Mouse (Mus musculus) neural tube, embryonic 14.5 days (tissue): ENCODE results near the gene Snd1. TPM values are rescaled to one million over a fixed set of nuclear protein-coding genes. Genes with fewer than 3 reads are reported as not detected.

Experiments used
- ATAC-seq: fragments of 200-750 bp; cut with Nextera tagmentation; 2 replicates; pipeline ENCODE4 v1.8.0; 2017; ENCODE audit warnings: low read depth, mild to moderate bottlenecking, moderate TSS enrichment, moderate library complexity
- H3K27ac ChIP-seq: fragments of 300-500 bp; sonication (generic); 2 replicates; pipeline ENCODE4 v1.5.1; 2014; ENCODE audit warnings: low read depth, mild to moderate bottlenecking, control low read depth, low read length, moderate library complexity, mixed read lengths
- H3K27me3 ChIP-seq: fragments of 300-500 bp; sonication (generic); 2 replicates; pipeline ENCODE4 v1.6.1; 2014; ENCODE audit warnings: low read length; ENCODE audit not compliant: control insufficient read depth, insufficient read depth
- H3K36me3 ChIP-seq: fragments of 300-500 bp; sonication (generic); 2 replicates; pipeline ENCODE4 v1.6.1; 2014; ENCODE audit warnings: low read length, mixed read lengths; ENCODE audit not compliant: control insufficient read depth, insufficient read depth
- H3K4me1 ChIP-seq: fragments of 300-500 bp; sonication (generic); 2 replicates; pipeline ENCODE4 v1.6.1; 2014; ENCODE audit warnings: low read length; ENCODE audit not compliant: control insufficient read depth, insufficient read depth
- H3K4me2 ChIP-seq: fragments of 300-500 bp; sonication (generic); 2 replicates; pipeline ENCODE4 v1.6.1; 2014; ENCODE audit warnings: mild to moderate bottlenecking, low read depth, low read length, control low read depth
- H3K4me3 ChIP-seq: fragments of 300-500 bp; sonication (generic); 2 replicates; pipeline ENCODE4 v1.5.1; 2014; ENCODE audit warnings: low read depth, low read length, control low read depth, mixed read lengths
- H3K9ac ChIP-seq: fragments of 300-500 bp; sonication (generic); replicated peaks from 2 replicates; pipeline ENCODE4 v1.6.1; 2014; ENCODE audit warnings: low read depth, mild to moderate bottlenecking, control low read depth, low read length, mixed read lengths
- H3K9me3 ChIP-seq: fragments of 300-500 bp; sonication (generic); 2 replicates; pipeline ENCODE4 v1.6.1; 2016; ENCODE audit warnings: low read length; ENCODE audit not compliant: control insufficient read depth
- WGBS: fragments of 180-500 bp; shearing (Covaris S2); extraction: QIAGEN DNeasy Blood & Tissue Kit; methylation state at CpG from one replicate; pipeline ENCODE4 v1.1.7; 2014; 5-methylcytosine and 5-hydroxymethylcytosine counted together
- polyA plus RNA-seq: library from polyadenylated mRNA; unstranded; fragments of >200 nt; fragmentation: Nextera tagmentation; extraction: Ambion mirVana; gene quantifications from 2 replicates; pipeline ENCODE4 v1.2.1, GENCODE M21; 2014

Snd1 gene
- polyA plus RNA-seq, 1 experiment from 2014 or later = 73.8 TPM

DNA sequence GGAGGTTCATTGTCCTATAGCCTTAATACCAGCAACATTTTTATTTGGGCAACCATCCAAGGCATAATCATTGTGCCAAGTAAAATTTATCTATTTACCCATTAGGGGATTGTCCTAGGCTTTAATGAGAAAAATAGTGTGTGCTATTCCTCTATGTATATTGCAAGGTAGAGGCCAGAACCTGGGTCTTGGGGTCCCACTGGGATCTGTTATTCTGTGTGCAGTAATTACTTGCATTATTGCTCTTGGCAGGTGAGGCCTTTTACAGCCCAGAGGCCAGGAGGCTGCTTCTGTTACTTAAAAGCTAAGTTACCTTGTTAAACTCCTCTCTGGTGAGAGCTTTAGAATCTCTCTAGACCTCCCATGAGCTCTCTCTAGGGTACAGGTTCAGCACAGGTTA, 16.3 kb downstream of the Snd1 start:
- H3K4me1 ChIP-seq = no peaks in the 10 kb centered on the region
- H3K27ac ChIP-seq = no peak overlapping the region
- no peak overlapping the region for H3K4me2 ChIP-seq
- H3K36me3 ChIP-seq = no peaks in the 10 kb centered on the region
- peak; percentile 68 for ATAC-seq
- no peak overlapping the region for H3K9ac ChIP-seq
- no peaks in the 10 kb centered on the region for H3K27me3 ChIP-seq
- no peak overlapping the region for H3K4me3 ChIP-seq
- H3K9me3 ChIP-seq = no peaks in the 10 kb centered on the region

DNA sequence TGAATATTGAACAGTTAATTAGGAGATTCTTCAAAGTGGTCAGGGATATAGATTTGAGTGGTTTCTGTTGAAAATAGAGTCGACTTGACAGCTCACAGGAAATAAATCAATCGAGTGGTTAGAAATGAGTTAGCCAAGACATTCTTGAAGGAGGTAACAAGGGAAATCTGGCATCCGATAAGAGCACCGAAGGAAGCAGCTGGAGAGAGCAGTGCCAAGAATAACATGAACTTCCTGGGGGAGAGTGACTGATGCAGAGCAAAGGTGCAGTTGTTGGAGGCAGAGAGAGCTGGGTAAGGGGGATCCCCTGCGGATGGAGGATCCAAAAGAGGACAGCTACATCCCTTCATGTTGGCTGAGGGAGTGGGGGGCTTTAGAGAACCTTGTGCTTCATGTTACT, 22.9 kb downstream of the Snd1 start:
- H3K36me3 ChIP-seq = no peaks in the 10 kb centered on the region
- no peak overlapping the region for H3K4me2 ChIP-seq
- H3K27me3 ChIP-seq = no peaks in the 10 kb centered on the region
- H3K9me3 ChIP-seq = no peaks in the 10 kb centered on the region
- no peaks in the 10 kb centered on the region for H3K4me1 ChIP-seq
- H3K9ac ChIP-seq = no peak overlapping the region
- H3K4me3 ChIP-seq = no peak overlapping the region
- 72% methylated on average over 5 of the region's 5 CpGs for WGBS
- ATAC-seq = no peak
- no peak overlapping the region for H3K27ac ChIP-seq

DNA sequence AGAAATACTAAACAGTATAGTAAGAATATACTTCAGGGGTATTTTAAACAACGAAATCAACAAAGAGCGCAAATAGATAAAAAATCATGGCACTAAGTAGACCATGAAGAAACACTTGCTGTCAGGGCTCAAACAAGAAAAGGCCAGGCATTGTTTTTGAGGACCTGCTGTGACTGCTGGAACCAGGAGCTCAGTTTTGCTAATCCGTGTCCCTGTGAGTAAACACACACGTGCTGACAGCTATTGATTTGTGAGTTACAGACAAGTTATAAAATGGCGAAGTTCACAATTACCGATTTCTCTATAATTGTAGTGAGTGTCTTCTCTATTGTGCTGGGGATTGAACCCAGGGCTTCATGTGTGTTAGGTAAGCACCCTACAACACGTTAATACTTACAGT, 27.6 kb downstream of the Snd1 start:
- no peak for ATAC-seq
- Histone ChIP-seq H3K27me3 (no peaks in the 10 kb centered on the region), H3K4me1 (no peaks in the 10 kb centered on the region), H3K4me3 (no peak overlapping the region), H3K36me3 (no peaks in the 10 kb centered on the region), H3K9ac (no peak overlapping the region), H3K9me3 (no peaks in the 10 kb centered on the region), H3K27ac (no peak overlapping the region), H3K4me2 (no peak overlapping the region)
- 92% methylated on average over 7 of the region's 7 CpGs for WGBS

DNA sequence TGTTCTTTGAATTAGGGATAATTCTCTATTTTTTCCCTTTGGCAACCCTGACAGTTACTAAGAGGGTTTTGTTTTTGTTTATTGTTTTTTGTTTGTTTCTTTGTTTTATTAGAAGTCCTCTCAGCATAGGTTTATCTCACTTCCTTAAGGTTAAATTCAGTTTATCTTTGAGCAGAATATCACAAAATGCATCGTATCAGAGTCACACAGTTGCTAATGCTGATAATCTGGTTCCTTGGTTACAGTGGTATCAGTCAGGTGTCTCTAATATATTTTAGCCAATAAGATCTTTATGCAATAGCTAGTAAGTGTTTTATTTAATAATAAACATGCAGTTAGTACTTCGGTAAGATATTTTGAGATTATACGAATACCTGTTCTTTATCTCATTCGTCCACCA, 28.2 kb downstream of the Snd1 start:
- no peak for ATAC-seq
- Histone ChIP-seq H3K36me3 (no peaks in the 10 kb centered on the region), H3K4me2 (no peak overlapping the region), H3K4me1 (no peaks in the 10 kb centered on the region), H3K4me3 (no peak overlapping the region), H3K9me3 (no peaks in the 10 kb centered on the region), H3K9ac (no peak overlapping the region), H3K27ac (no peak overlapping the region), H3K27me3 (no peaks in the 10 kb centered on the region)
- WGBS = 92% methylated on average over 4 of the region's 4 CpGs

DNA sequence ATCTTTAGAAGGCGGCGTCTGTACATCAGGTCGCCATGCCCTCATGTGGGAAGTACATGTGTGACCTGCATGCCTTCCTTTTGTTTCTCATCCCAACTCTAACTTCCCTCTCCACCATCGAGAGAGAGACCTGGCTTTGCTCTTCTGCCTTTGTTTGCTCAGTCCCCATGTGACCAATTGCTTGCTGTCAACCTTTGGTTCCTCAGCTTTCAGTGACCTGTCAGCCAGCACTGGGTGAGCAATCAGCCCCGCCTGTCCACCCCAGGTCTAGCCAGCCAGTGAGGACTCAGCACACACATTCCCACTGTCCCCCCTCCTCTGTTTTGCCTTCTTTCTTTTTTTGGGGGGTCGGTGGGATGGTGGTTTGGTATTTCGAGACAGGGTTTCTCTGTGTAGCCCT, 29.7 kb downstream of the Snd1 start:
- Histone ChIP-seq H3K9ac (no peak overlapping the region), H3K27me3 (no peaks in the 10 kb centered on the region), H3K27ac (no peak overlapping the region), H3K4me3 (no peak overlapping the region), H3K4me1 (no peaks in the 10 kb centered on the region), H3K36me3 (no peaks in the 10 kb centered on the region), H3K4me2 (no peak overlapping the region), H3K9me3 (no peaks in the 10 kb centered on the region)
- WGBS = 89% methylated on average over 7 of the region's 7 CpGs
- ATAC-seq = no peak

DNA sequence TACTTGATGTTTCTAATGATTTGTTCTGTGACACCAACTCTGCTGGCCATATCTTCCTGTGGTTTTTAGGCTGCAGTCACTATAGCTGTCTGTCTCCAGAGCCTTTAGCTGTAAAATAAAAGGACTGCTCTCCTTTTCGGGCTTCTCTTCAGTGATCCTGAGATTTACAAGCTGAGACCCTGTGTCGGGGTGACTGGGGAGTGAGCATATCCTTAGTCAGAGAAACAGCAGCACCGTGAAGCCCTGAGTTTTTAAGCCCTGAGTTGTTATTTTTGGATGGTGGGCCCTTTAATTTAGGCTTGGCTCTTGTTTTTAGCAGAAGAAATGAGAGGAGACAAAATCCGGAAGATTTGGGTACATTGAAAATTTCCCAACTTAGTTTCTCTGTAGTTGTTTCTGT, 32.8 kb downstream of the Snd1 start:
- H3K9me3 ChIP-seq = no peaks in the 10 kb centered on the region
- H3K27ac ChIP-seq = no peak overlapping the region
- H3K9ac ChIP-seq = no peak overlapping the region
- no peaks in the 10 kb centered on the region for H3K27me3 ChIP-seq
- no peak overlapping the region for H3K4me2 ChIP-seq
- H3K36me3 ChIP-seq = no peaks in the 10 kb centered on the region
- H3K4me3 ChIP-seq = no peak overlapping the region
- H3K4me1 ChIP-seq = no peaks in the 10 kb centered on the region
- WGBS = 45% methylated on average over 4 of the region's 4 CpGs
- ATAC-seq = no peak

DNA sequence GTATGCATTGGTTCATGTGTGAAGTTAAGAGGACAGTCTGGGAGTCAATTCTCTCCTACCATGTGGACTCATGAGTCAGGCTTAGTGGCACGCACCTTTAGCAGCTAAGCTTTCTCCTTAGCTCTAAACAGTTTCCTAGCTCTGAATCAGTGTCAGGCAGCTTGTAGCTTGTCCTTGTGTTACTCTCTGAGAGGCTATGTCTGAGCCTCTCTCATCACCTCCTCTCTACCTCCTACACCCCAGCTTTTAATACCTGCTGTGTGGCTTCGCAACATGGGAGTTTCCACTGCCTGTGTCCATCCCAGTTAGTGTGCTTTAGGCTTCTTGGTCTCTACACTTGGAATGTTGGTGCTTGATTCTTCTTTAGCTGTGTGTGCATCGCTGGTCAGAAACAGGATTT, 39.3 kb downstream of the Snd1 start:
- H3K9me3 ChIP-seq = no peaks in the 10 kb centered on the region
- H3K4me3 ChIP-seq = no peak overlapping the region
- no peak overlapping the region for H3K9ac ChIP-seq
- H3K27me3 ChIP-seq = no peaks in the 10 kb centered on the region
- peaks cover 7% of the 10 kb centered on the region for H3K36me3 ChIP-seq
- H3K4me1 ChIP-seq = no peaks in the 10 kb centered on the region
- H3K4me2 ChIP-seq = no peak overlapping the region
- WGBS = 97% methylated on average over 3 of the region's 3 CpGs
- H3K27ac ChIP-seq = no peak overlapping the region
- ATAC-seq = no peak

DNA sequence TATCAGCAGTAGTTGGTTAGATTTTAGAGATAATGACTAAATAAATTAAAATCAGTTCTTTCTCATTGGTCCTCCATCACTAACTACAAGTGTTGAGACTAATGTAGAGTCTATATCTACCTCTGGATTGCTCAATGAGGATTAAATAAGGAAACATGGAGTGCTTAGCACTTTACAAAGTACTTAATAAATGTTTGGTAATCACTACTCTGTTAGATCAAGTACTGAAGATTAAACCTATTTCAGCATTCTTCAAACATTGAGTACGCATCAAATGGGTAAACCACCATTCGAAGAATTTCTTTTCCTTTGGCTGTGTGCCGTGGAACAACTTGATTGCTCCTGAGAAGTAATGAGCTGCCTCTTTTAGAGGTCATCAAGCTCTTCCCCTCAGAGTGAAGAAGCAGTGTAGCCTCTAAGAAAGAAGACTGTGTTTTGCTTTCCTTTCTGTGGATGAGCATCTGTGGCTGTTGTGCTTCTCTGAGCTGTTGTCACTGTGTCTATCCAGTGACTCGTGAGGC, 40.0 kb downstream of the Snd1 start:
- H3K4me3 ChIP-seq = no peak overlapping the region

DNA sequence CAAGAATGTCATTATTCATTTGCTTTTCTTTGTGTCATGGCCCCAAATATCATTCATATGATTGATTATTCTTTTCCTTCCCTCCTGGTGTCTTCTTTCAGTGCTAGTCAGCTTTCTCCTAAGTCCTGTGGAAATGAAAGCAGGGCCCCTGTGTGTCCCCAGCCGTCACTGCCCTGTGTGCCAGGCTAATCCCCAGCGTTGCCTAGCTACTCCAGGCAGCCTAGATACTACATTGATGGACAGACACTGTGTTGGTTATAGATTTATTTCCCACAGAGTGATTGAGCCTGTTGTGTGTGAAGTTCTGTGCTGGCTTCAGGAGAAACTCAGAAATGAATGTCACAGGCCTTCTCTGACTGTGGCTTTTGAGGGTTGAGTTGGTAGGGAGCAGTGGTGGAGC, 41.7 kb downstream of the Snd1 start:
- H3K27ac ChIP-seq = no peak overlapping the region
- H3K4me3 ChIP-seq = no peak overlapping the region
- no peaks in the 10 kb centered on the region for H3K9me3 ChIP-seq
- H3K4me2 ChIP-seq = no peak overlapping the region
- no peaks in the 10 kb centered on the region for H3K4me1 ChIP-seq
- no peak overlapping the region for H3K9ac ChIP-seq
- H3K36me3 ChIP-seq = peaks cover 7% of the 10 kb centered on the region
- 75% methylated on average over 2 of the region's 2 CpGs for WGBS
- ATAC-seq = no peak
- H3K27me3 ChIP-seq = no peaks in the 10 kb centered on the region

More for the DNA sequence above, 40.0 kb downstream of the Snd1 start:
- Histone ChIP-seq H3K9ac (no peak overlapping the region), H3K27ac (no peak overlapping the region), H3K27me3 (no peaks in the 10 kb centered on the region), H3K9me3 (no peaks in the 10 kb centered on the region), H3K4me2 (no peak overlapping the region), H3K4me1 (no peaks in the 10 kb centered on the region), H3K36me3 (peaks cover 7% of the 10 kb centered on the region)
- ATAC-seq = no peak
- WGBS = 97% methylated on average over 4 of the region's 4 CpGs

DNA sequence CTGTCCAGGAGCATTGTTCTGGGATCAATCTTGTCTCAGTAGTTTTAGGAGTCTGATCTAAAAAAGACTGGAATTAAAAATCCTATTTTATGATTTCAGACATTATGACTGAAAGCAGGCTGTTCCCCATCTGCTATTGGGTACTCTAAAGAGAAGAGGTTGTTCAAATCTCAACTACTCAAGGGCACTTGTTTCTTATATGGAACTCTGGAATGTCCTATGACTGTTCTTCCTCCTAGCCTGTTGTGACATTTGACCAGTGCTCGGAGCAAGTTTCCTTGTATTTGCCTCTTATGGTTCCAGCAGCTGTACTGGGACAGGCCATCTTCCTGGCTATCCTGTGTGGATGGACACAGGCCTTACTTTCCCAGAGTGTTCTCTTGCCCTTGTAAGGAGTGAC, 42.1 kb downstream of the Snd1 start:
- no peak overlapping the region for H3K9ac ChIP-seq
- peaks cover 7% of the 10 kb centered on the region for H3K36me3 ChIP-seq
- ATAC-seq = no peak
- H3K27me3 ChIP-seq = no peaks in the 10 kb centered on the region
- no peaks in the 10 kb centered on the region for H3K9me3 ChIP-seq
- 92% methylated on average over 1 of the region's 1 CpGs for WGBS
- no peak overlapping the region for H3K27ac ChIP-seq
- no peaks in the 10 kb centered on the region for H3K4me1 ChIP-seq
- H3K4me3 ChIP-seq = no peak overlapping the region
- H3K4me2 ChIP-seq = no peak overlapping the region
